Mouse (Mus musculus) small intestine, adult 2 months (tissue): ENCODE measurements around the gene Hmg20b. TPM values are rescaled to one million over a fixed set of nuclear protein-coding genes. Genes with fewer than 3 reads are reported as not detected.

Source experiments
- H3K27ac ChIP-seq: fragments of 200-500 bp; 2 replicates; pipeline ENCODE4 v1.5.1; 2012; ENCODE audit warnings: low read depth, low read length, control low read depth, inconsistent platforms; ENCODE audit not compliant: insufficient read depth
- H3K27me3 ChIP-seq: fragments of 200-500 bp; 2 replicates; pipeline ENCODE4 v1.6.1; 2012; ENCODE audit warnings: mild to moderate bottlenecking, moderate library complexity, low read length, inconsistent platforms; ENCODE audit not compliant: control insufficient read depth, insufficient read depth
- H3K36me3 ChIP-seq: fragments of 200-500 bp; 2 replicates; pipeline ENCODE4 v1.6.1; 2012; ENCODE audit warnings: mild to moderate bottlenecking, low read length, control low read depth, inconsistent platforms; ENCODE audit not compliant: control insufficient read depth, insufficient read depth
- H3K4me1 ChIP-seq: fragments of 200-500 bp; 2 replicates; pipeline ENCODE4 v1.6.1; 2012; ENCODE audit warnings: low read length, inconsistent platforms, mixed read lengths; ENCODE audit not compliant: control insufficient read depth, insufficient read depth, insufficient read length
- H3K4me3 ChIP-seq: fragments of 200-500 bp; 2 replicates; pipeline ENCODE4 v1.5.1; 2012; ENCODE audit warnings: low read depth, mild to moderate bottlenecking, control low read depth, inconsistent platforms, low read length, moderate library complexity
- CTCF ChIP-seq: fragments of 200-500 bp; IDR thresholded peaks from 2 replicates; pipeline ENCODE4 v1.5.1; 2012; ENCODE audit warnings: low read depth, mild to moderate bottlenecking, control low read depth, inconsistent platforms, low read length, moderate library complexity, mixed read lengths; ENCODE audit not compliant: insufficient replicate concordance, insufficient read length; ENCODE audit errors: extremely low read depth
- POLR2A ChIP-seq: fragments of 200-500 bp; IDR thresholded peaks from 2 replicates; pipeline ENCODE4 v1.6.1; 2012; ENCODE audit warnings: low read depth, mild to moderate bottlenecking, control low read depth, inconsistent platforms, low read length, moderate library complexity
- WGBS: fragments of 180-500 bp; shearing (Covaris S2); methylation state at CpG from one replicate; pipeline ENCODE4 v1.1.7; 2018; 5-methylcytosine and 5-hydroxymethylcytosine counted together
- polyA plus RNA-seq: library from polyadenylated mRNA; depleted of rRNA; stranded (reverse); fragments of >200 nt; gene quantifications from 2 replicates; pipeline ENCODE4 v1.2.3, GENCODE M21; 2012

The Hmg20b gene
- polyA plus RNA-seq, 1 experiment, result 196 TPM

- TF ChIP-seq POLR2A (no peak), CTCF (no peak)
- Histone ChIP-seq H3K36me3 (peaks cover 5% of the 10 kb centered on the region; the same call in 1 of the 2 replicates), H3K4me3 (peak within 1 kb of the TSS; percentile 62), H3K27me3 (peaks cover 16% of the 10 kb centered on the region), H3K4me1 (peaks cover 27% of the 10 kb centered on the region), H3K27ac (no peak within 1 kb of the TSS)
- WGBS, result 5% methylated on average over 64 of the region's 67 CpGs
Measured at GRCm38 (mm10) chr10:81342686-81343505, 7.4 kb downstream of the Hmg20b start, which contains the start of gene Gipc3. Gene Gipc3, minus strand, starts transcription at chr10:81343266.

GRCm38 (mm10) chr10:81341333-81341949 is 8.8 kb downstream of the Hmg20b start:
- Histone ChIP-seq H3K27ac (no peak overlapping the region), H3K4me3 (no peak overlapping the region), H3K36me3 (no peaks in the 10 kb centered on the region), H3K4me1 (peaks cover 17% of the 10 kb centered on the region), H3K27me3 (peaks cover 16% of the 10 kb centered on the region)
- no peak for TF ChIP-seq POLR2A
- TF ChIP-seq CTCF, result peak; percentile 73
- 32% methylated on average over 16 of the region's 16 CpGs for WGBS

GRCm38 (mm10) chr10:81340551-81341332 is 9.5 kb downstream of the Hmg20b start:
- Histone ChIP-seq H3K36me3 (no peaks in the 10 kb centered on the region), H3K27me3 (peaks cover 16% of the 10 kb centered on the region), H3K27ac (no peak overlapping the region), H3K4me1 (peaks cover 12% of the 10 kb centered on the region; the same call in 1 of the 2 replicates), H3K4me3 (no peak overlapping the region)
- TF ChIP-seq CTCF (no peak), POLR2A (no peak)
- WGBS, result 39% methylated on average over 17 of the region's 17 CpGs

GRCm38 (mm10) chr10:81336558-81336957 is 13.7 kb downstream of the Hmg20b start:
- H3K27ac ChIP-seq, result no peak overlapping the region
- peaks cover 6% of the 10 kb centered on the region for H3K4me1 ChIP-seq
- WGBS, result 92% methylated on average over 4 of the region's 4 CpGs
- H3K27me3 ChIP-seq, result peaks cover 11% of the 10 kb centered on the region
- TF ChIP-seq CTCF (no peak), POLR2A (no peak)
- no peak overlapping the region for H3K4me3 ChIP-seq
- no peaks in the 10 kb centered on the region for H3K36me3 ChIP-seq

- 67% methylated on average over 19 of the region's 19 CpGs for WGBS
- TF ChIP-seq POLR2A, result no peak
- no peak for TF ChIP-seq CTCF
- Histone ChIP-seq H3K36me3 (no peaks in the 10 kb centered on the region), H3K4me1 (peaks cover 3% of the 10 kb centered on the region), H3K27ac (no peak overlapping the region), H3K4me3 (no peak overlapping the region), H3K27me3 (peaks cover 11% of the 10 kb centered on the region)
Measured at GRCm38 (mm10) chr10:81335393-81336340, 14.6 kb downstream of the Hmg20b start.

GRCm38 (mm10) chr10:81334324-81334723 is 16.0 kb downstream of the Hmg20b start:
- Histone ChIP-seq H3K36me3 (no peaks in the 10 kb centered on the region), H3K4me3 (no peak overlapping the region), H3K27ac (no peak overlapping the region), H3K4me1 (peaks cover 7% of the 10 kb centered on the region), H3K27me3 (peaks cover 11% of the 10 kb centered on the region)
- TF ChIP-seq CTCF (no peak), POLR2A (no peak)
- WGBS, result 75% methylated on average over 11 of the region's 11 CpGs

GRCm38 (mm10) chr10:81332277-81332676 is 18.0 kb downstream of the Hmg20b start:
- peaks cover 11% of the 10 kb centered on the region for H3K27me3 ChIP-seq
- WGBS, result 39% methylated on average over 29 of the region's 29 CpGs
- 0 out of 2 replicates have a peak, but pooled peaks cover under 1% of the 10 kb centered on the region for H3K36me3 ChIP-seq
- H3K4me3 ChIP-seq, result 0 out of 2 replicates have a peak overlapping the region, but pooled peaks have one; percentile 20
- H3K4me1 ChIP-seq, result peaks cover 12% of the 10 kb centered on the region
- no peak overlapping the region for H3K27ac ChIP-seq
- no peak for TF ChIP-seq POLR2A
- TF ChIP-seq CTCF, result no peak
